Mouse (Mus musculus) forebrain, embryonic 10.5 days (tissue): ENCODE results near the gene Faf1. TPM values are rescaled to one million over a fixed set of nuclear protein-coding genes. Genes with fewer than 3 reads are reported as not detected.

Source experiments
- DNase-seq: peaks from one replicate; pipeline ENCODE4 v3.0.0-alpha.2; 2017; ENCODE audit warnings: low spot score; ENCODE audit errors: extremely low spot score
- H3K27ac ChIP-seq: fragments of 300-500 bp; sonication (generic); 2 replicates; pipeline ENCODE4 v1.5.1; 2016; ENCODE audit warnings: mild to moderate bottlenecking
- H3K27me3 ChIP-seq: fragments of 300-500 bp; sonication (generic); 2 replicates; pipeline ENCODE4 v1.6.1; 2016; ENCODE audit warnings: mild to moderate bottlenecking; ENCODE audit not compliant: poor library complexity, severe bottlenecking
- H3K36me3 ChIP-seq: fragments of 300-500 bp; sonication (generic); replicated peaks from 2 replicates; pipeline ENCODE4 v1.6.1; 2016; ENCODE audit warnings: mild to moderate bottlenecking, moderate library complexity
- H3K4me1 ChIP-seq: fragments of 300-500 bp; sonication (generic); 2 replicates; pipeline ENCODE4 v1.6.1; 2016
- H3K4me3 ChIP-seq: fragments of 300-500 bp; sonication (generic); 2 replicates; pipeline ENCODE4 v1.5.1; 2016; ENCODE audit warnings: mild to moderate bottlenecking, moderate library complexity
- H3K9me3 ChIP-seq: fragments of 300-500 bp; sonication (generic); 2 replicates; pipeline ENCODE4 v1.6.1; 2016; ENCODE audit warnings: mild to moderate bottlenecking, moderate library complexity
- WGBS: fragments of 180-500 bp; shearing (Covaris S2); methylation state at CpG from one replicate; pipeline ENCODE4 v1.1.7; 2016; 5-methylcytosine and 5-hydroxymethylcytosine counted together
- polyA plus RNA-seq: library from polyadenylated mRNA; unstranded; fragments of >200 nt; fragmentation: Nextera tagmentation; extraction: Ambion mirVana; gene quantifications from 2 replicates; pipeline ENCODE4 v1.2.1, GENCODE M21; 2016

Faf1 gene
- polyA plus RNA-seq, 1 experiment from 2014 or later: 28.3 TPM

DNA sequence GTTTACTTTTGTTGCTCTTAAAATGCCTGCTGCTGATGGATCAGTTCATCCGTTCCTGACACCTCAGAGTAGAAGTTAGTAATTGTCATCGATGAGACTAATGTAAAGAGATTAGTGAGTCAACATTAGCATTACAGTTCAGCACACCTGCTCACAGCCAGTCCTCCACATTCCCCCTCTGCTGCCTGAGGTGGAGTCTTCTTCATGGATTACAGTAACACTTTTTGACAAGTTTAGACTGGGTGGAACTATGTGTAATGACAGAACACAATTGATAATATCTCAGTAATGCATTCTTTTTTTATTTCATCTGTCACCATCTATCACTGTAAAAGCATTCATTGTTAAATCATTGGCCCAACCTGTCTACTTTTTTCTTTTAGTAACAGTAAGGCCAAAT, 224.7 kb downstream of the Faf1 start:
- no peaks in the 10 kb centered on the region for H3K36me3 ChIP-seq
- H3K9me3 ChIP-seq: no peaks in the 10 kb centered on the region
- WGBS: 88% methylated on average over 2 of the region's 2 CpGs
- H3K4me1 ChIP-seq: no peaks in the 10 kb centered on the region
- DNase-seq: no peak
- H3K27ac ChIP-seq: no peak overlapping the region
- no peaks in the 10 kb centered on the region for H3K27me3 ChIP-seq
- no peak overlapping the region for H3K4me3 ChIP-seq

- no peaks in the 10 kb centered on the region for H3K9me3 ChIP-seq
- H3K27me3 ChIP-seq: no peaks in the 10 kb centered on the region
- H3K4me3 ChIP-seq: no peak overlapping the region
- no peaks in the 10 kb centered on the region for H3K4me1 ChIP-seq
- no peak overlapping the region for H3K27ac ChIP-seq
- H3K36me3 ChIP-seq: no peaks in the 10 kb centered on the region
- 94% methylated on average over 3 of the region's 3 CpGs for WGBS
- no peak for DNase-seq
Observed at GRCm38 (mm10) chr4:109904487-109904886, 228.1 kb downstream of the Faf1 start.

- WGBS: 96% methylated on average over 1 of the region's 1 CpGs
- DNase-seq: no peak
Observed at GRCm38 (mm10) chr4:109929058-109929457, 252.7 kb downstream of the Faf1 start.

DNA sequence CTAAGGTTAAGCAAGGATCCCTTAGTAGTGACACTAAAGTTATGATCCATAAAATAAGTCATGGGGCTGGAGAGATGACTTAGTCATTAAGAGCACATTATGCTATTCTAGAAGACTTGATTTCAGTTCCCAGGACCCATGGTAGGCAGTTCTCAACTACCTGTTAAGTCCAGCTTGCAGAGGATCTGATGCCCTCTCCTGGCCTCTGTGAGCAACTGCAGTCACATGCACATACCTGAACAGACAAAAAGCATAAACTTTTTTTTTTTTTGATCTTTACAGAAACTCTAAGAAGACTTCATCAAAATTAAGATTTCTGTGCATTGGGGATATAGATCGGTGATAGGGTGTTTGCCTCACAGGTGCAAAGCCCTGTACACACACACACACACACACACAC, 254.1 kb downstream of the Faf1 start:
- Histone ChIP-seq H3K4me1 (no peaks in the 10 kb centered on the region), H3K27me3 (peaks cover under 1% of the 10 kb centered on the region; the same call in 1 of the 2 replicates), H3K27ac (no peak overlapping the region), H3K9me3 (no peaks in the 10 kb centered on the region), H3K4me3 (no peak overlapping the region), H3K36me3 (peaks cover 19% of the 10 kb centered on the region)
- no peak for DNase-seq
- 100% methylated on average over 1 of the region's 1 CpGs for WGBS

More at GRCm38 (mm10) chr4:109929058-109929457, 252.7 kb downstream of the Faf1 start:
- Histone ChIP-seq H3K9me3 (no peaks in the 10 kb centered on the region), H3K27ac (no peak overlapping the region), H3K36me3 (peaks cover 18% of the 10 kb centered on the region), H3K27me3 (no peaks in the 10 kb centered on the region), H3K4me1 (no peaks in the 10 kb centered on the region), H3K4me3 (no peak overlapping the region)

DNA sequence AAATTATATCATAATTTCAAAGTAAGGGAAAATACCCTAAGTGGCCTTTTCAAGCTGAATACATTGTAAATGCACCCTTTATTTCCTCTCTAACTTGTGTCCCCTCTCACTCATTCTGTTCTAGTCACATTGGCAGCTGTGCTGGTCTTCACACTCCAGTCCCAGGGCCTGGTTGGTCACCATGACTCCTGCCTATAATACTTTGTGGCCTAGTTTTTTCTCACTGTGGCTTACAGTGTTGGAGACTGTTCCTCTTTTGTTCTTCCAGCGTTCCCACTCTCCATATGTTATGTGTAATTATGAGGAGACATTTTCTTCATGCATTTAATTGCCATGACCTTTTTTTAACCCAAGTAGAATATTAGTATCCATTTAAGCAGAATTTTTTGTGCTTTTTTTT, 254.5 kb downstream of the Faf1 start:
- Histone ChIP-seq H3K27ac (no peak overlapping the region), H3K4me1 (no peaks in the 10 kb centered on the region), H3K27me3 (peaks cover 6% of the 10 kb centered on the region), H3K4me3 (no peak overlapping the region), H3K36me3 (peaks cover 22% of the 10 kb centered on the region), H3K9me3 (no peaks in the 10 kb centered on the region)
- no peak for DNase-seq
- WGBS: 95% methylated on average over 1 of the region's 1 CpGs

- no peaks in the 10 kb centered on the region for H3K9me3 ChIP-seq
- no peak for DNase-seq
- peaks cover 15% of the 10 kb centered on the region for H3K4me1 ChIP-seq
- WGBS: 94% methylated on average over 3 of the region's 3 CpGs
- no peak overlapping the region for H3K27ac ChIP-seq
- peaks cover 36% of the 10 kb centered on the region for H3K27me3 ChIP-seq
- H3K36me3 ChIP-seq: peaks cover 8% of the 10 kb centered on the region; the same call in 1 of the 2 replicates
- no peak overlapping the region for H3K4me3 ChIP-seq
Observed at GRCm38 (mm10) chr4:109936557-109936956, 260.2 kb downstream of the Faf1 start.

DNA sequence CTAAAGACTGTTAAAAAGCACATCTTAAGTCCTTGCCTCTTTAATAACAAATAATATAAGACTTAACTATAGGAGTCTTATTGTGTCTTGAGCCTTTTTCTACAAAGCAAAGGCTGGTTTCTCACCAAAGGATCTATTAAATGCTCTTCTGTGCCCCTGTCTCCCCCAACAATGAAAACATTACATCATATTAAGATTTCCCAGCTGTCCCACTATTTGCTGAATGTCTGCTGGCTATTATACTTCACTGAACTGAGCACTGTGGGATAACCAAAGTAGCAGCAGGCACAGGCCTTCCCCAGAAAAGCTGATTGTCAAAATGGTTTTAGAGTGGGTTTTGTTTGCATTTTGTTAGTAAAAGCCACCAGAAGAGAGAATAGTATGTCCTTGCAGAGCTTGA, 262.9 kb downstream of the Faf1 start:
- peaks cover 15% of the 10 kb centered on the region for H3K4me1 ChIP-seq
- H3K27ac ChIP-seq: no peak overlapping the region
- DNase-seq: no peak
- H3K36me3 ChIP-seq: peaks cover 8% of the 10 kb centered on the region; the same call in 1 of the 2 replicates
- H3K4me3 ChIP-seq: no peak overlapping the region
- peaks cover 36% of the 10 kb centered on the region for H3K27me3 ChIP-seq
- H3K9me3 ChIP-seq: no peaks in the 10 kb centered on the region

DNA sequence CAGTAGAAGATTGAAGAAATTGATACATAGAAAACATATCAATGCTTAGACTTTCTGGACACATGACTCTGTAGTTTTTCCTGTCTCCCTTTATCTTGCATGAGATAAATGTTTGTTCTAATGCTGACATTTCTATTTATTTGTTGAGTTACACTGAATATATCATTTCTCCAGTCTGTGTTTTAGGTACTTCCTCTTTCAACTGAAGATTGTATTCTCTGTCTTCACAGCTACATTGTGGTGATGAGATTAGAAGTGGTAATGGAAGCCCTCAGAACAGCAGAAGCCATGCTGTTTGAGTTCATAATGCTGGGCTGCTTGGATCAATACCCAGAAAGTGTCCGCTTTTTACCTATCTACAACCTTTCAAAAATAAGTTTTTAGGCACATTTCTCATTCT, 269.2 kb downstream of the Faf1 start:
- Histone ChIP-seq H3K9me3 (no peaks in the 10 kb centered on the region), H3K27me3 (peaks cover 3% of the 10 kb centered on the region), H3K36me3 (0 out of 2 replicates have a peak, but pooled peaks cover 6% of the 10 kb centered on the region), H3K27ac (no peak overlapping the region), H3K4me1 (no peaks in the 10 kb centered on the region), H3K4me3 (no peak overlapping the region)
- WGBS: 94% methylated on average over 1 of the region's 1 CpGs
- no peak for DNase-seq

- H3K4me1 ChIP-seq: peaks cover 10% of the 10 kb centered on the region
- no peak for DNase-seq
- H3K9me3 ChIP-seq: no peaks in the 10 kb centered on the region
- 0 out of 2 replicates have a peak, but pooled peaks cover 6% of the 10 kb centered on the region for H3K36me3 ChIP-seq
- 99% methylated on average over 3 of the region's 3 CpGs for WGBS
- no peaks in the 10 kb centered on the region for H3K27me3 ChIP-seq
- no peak overlapping the region for H3K27ac ChIP-seq
- H3K4me3 ChIP-seq: no peak overlapping the region
Observed at GRCm38 (mm10) chr4:109949307-109949706, 272.9 kb downstream of the Faf1 start.

DNA sequence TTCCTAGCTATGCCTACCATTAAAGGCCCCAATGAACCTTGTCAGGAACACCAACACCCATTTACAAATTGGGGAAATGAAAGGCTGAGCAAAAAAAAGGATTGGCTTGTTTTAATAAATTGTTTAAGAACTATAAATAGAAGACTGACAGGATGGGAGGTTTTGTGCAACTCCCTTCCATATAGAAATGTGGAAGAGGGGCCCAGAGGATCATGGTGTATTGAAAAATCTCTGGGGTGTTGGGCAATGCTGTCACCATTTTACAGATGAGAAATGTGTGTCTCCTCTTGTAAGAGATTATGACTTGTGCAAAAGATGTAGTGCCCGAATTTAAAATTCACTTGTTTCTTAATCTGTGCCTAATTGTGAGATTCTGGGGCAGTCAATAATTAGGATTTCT, 277.1 kb downstream of the Faf1 start:
- 86% methylated on average over 1 of the region's 1 CpGs for WGBS
- no peaks in the 10 kb centered on the region for H3K9me3 ChIP-seq

DNA sequence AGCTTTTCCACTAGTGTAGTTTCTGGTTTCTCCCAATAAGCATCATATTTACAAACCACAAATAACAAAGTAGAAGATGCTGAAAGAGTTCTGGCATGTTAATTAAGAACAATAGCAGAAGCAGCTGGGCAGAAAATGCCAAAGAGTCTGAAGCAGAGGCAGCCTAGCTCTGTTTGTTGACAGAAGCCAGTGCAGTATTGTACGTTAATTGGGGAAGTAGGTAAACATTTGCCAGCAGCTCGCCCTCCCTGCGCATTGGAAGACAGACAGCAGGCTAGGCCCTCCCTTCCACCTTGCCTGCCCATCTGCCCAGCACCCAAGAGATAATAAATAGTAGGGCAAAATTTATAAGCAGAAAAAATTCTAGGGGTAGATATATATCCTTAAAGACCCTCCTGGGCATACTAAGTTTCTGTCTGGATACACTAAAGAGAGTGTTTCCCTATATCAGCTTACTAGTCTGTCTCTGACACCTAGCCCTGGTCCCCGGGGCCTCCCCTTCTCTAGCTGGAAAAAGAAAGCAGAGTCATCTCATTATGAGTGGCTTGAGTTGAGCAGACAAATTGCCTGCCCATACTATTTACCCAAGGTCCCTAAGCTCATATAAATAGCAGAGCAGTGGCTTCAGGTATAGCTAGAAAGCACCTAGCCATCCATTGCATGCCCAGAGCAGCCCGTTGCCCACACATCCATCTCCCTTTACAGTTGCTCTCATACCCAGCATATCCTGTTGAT, 284.0 kb downstream of the Faf1 start:
- Histone ChIP-seq H3K9me3 (no peaks in the 10 kb centered on the region), H3K27me3 (no peaks in the 10 kb centered on the region), H3K36me3 (peaks cover 11% of the 10 kb centered on the region), H3K4me3 (no peak overlapping the region), H3K27ac (no peak overlapping the region), H3K4me1 (peaks cover 4% of the 10 kb centered on the region; the same call in 1 of the 2 replicates)
- DNase-seq: no peak
- WGBS: 79% methylated on average over 5 of the region's 5 CpGs

More for the DNA sequence above, 277.1 kb downstream of the Faf1 start:
- peaks cover 10% of the 10 kb centered on the region for H3K4me1 ChIP-seq
- DNase-seq: no peak
- H3K27ac ChIP-seq: no peak overlapping the region
- H3K4me3 ChIP-seq: no peak overlapping the region
- no peaks in the 10 kb centered on the region; the same call in 1 of the 2 replicates for H3K36me3 ChIP-seq
- no peaks in the 10 kb centered on the region for H3K27me3 ChIP-seq

GRCm38 (mm10) chr4:109963570-109964279, 287.3 kb downstream of the Faf1 start:
- WGBS: 84% methylated on average over 5 of the region's 5 CpGs

GRCm38 (mm10) chr4:109969561-109969960, 293.2 kb downstream of the Faf1 start:
- Histone ChIP-seq H3K4me3 (no peak overlapping the region), H3K27ac (no peak overlapping the region), H3K4me1 (peaks cover 20% of the 10 kb centered on the region), H3K36me3 (0 out of 2 replicates have a peak, but pooled peaks cover 2% of the 10 kb centered on the region), H3K27me3 (peaks cover 59% of the 10 kb centered on the region), H3K9me3 (no peaks in the 10 kb centered on the region)
- DNase-seq: peak; percentile 3
- 84% methylated on average over 5 of the region's 5 CpGs for WGBS

More at GRCm38 (mm10) chr4:109963570-109964279, 287.3 kb downstream of the Faf1 start:
- H3K36me3 ChIP-seq: peaks cover 13% of the 10 kb centered on the region
- no peaks in the 10 kb centered on the region for H3K9me3 ChIP-seq
- peaks cover 1% of the 10 kb centered on the region for H3K27me3 ChIP-seq
- no peak overlapping the region for H3K27ac ChIP-seq
- peaks cover 5% of the 10 kb centered on the region; the same call in 1 of the 2 replicates for H3K4me1 ChIP-seq
- no peak overlapping the region for H3K4me3 ChIP-seq
- peak; percentile 3 for DNase-seq
